Mouse (Mus musculus) ES-E14 (cell line): ENCODE results near the gene Rnaseh1. TPM values are rescaled to one million over a fixed set of nuclear protein-coding genes. Genes with fewer than 3 reads are reported as not detected.

Source experiments
- DNase-seq: peaks from one replicate; pipeline ENCODE4 v3.0.0-alpha.2; 2013; ENCODE audit warnings: low read depth, low spot score
- H3K27ac ChIP-seq: 2 replicates; pipeline ENCODE4 v1.5.1; 2012; ENCODE audit warnings: low read depth, mild to moderate bottlenecking, low read length, moderate library complexity, mixed read lengths; ENCODE audit not compliant: poor library complexity, insufficient read depth, severe bottlenecking
- H3K36me3 ChIP-seq: 2 replicates; pipeline ENCODE4 v1.6.1; 2012; ENCODE audit warnings: mild to moderate bottlenecking, low read length, moderate library complexity, mixed read lengths; ENCODE audit not compliant: control insufficient read depth, poor library complexity, insufficient read depth, severe bottlenecking
- H3K4me1 ChIP-seq, 2 experiments: fragments of 150-350 bp in 1 of 2; sonication (generic) in 1 of 2; 2 replicates each; pipeline ENCODE4 v1.6.1; 2012; ENCODE audit warnings: low read length in 2 of 2, mild to moderate bottlenecking in 1 of 2, mixed read lengths in 1 of 2; ENCODE audit not compliant: control insufficient read depth in 2 of 2, insufficient read depth in 2 of 2, poor library complexity in 1 of 2
- H3K4me3 ChIP-seq, 2 experiments: fragments of 150-350 bp in 1 of 2; sonication (generic) in 1 of 2; 2 replicates each; pipeline ENCODE4 v1.5.1; 2012; ENCODE audit warnings: low read length in 2 of 2, low read depth in 1 of 2, mild to moderate bottlenecking in 1 of 2, mixed read lengths in 1 of 2; ENCODE audit not compliant: insufficient read depth in 1 of 2, poor library complexity in 1 of 2, severe bottlenecking in 1 of 2
- H3K9ac ChIP-seq: 2 replicates; pipeline ENCODE4 v1.6.1; 2012; ENCODE audit warnings: low read depth, mild to moderate bottlenecking, low read length, mixed read lengths; ENCODE audit not compliant: poor library complexity, insufficient read depth, severe bottlenecking
- H3K9me3 ChIP-seq: fragments of 150-350 bp; sonication (generic); 2 replicates; pipeline ENCODE4 v1.6.1; 2012; ENCODE audit warnings: low read depth, mild to moderate bottlenecking, low read length; ENCODE audit not compliant: control insufficient read depth, insufficient read depth
- CHD2 ChIP-seq: IDR thresholded peaks from 2 replicates; pipeline ENCODE4 v1.6.1; 2014; ENCODE audit warnings: mild to moderate bottlenecking, low read depth, low read length, inconsistent platforms
- HCFC1 ChIP-seq: IDR thresholded peaks from 2 replicates; pipeline ENCODE4 v1.6.1; 2012; ENCODE audit warnings: low read length, inconsistent platforms, borderline replicate concordance; ENCODE audit not compliant: insufficient read depth
- MAFK ChIP-seq: IDR thresholded peaks from 2 replicates; pipeline ENCODE4 v1.6.1; 2014; ENCODE audit warnings: mild to moderate bottlenecking, low read depth, low read length, inconsistent platforms; ENCODE audit not compliant: insufficient read depth
- ZC3H11A ChIP-seq: IDR thresholded peaks from 2 replicates; pipeline ENCODE4 v1.6.1; 2012; ENCODE audit warnings: low read depth, mild to moderate bottlenecking, inconsistent platforms, low read length, borderline replicate concordance
- ZNF384 ChIP-seq: IDR thresholded peaks from 2 replicates; pipeline ENCODE4 v1.6.1; 2012; ENCODE audit warnings: low read depth, low read length, inconsistent platforms
- in situ Hi-C, 2 experiments: fragments of 600-800 bp; cut with MboI; formaldehyde crosslinking; loops; one replicate each; pipeline ENCODE4 v1.15.1; 2025; ENCODE audit warnings: low sequenced_read_pairs in 2 of 2, inconsistent platforms in 1 of 2; ENCODE audit not compliant: unreplicated experiment in 2 of 2
- total RNA-seq: library from RNA; depleted of rRNA; stranded (reverse); fragments of 300-350 nt; gene quantifications from 2 replicates; pipeline ENCODE4 v1.2.3, GENCODE M21; 2012

The Rnaseh1 gene
- total RNA-seq, 1 experiment = 29.5 TPM

DNA sequence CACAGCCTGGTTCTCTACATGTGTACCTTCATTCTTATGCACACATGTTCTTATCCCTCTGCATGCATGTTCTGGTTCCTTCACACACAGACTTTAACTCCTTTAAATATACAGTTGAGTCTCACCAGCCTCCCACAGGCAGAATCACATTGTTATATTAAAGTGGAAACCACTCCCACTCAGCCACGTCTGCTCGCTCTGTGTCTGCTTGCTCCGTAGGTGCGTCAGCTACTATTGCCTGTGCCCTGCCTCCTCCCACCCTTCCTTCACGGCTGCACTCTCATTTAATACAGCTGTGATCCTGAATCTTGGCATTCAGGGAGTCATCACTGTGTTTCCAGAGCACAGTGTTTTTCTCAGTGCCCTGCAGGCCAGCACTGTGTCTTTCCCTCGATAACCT, 37.0 kb upstream of the Rnaseh1 start:
- no peaks in the 10 kb centered on the region for H3K9me3 ChIP-seq
- no peak for DNase-seq
- H3K4me1 ChIP-seq = peaks cover 0 to 3% of the 10 kb centered on the region in 2 experiments; a peak in 1 of 4 replicates
- no peaks in the 10 kb centered on the region for H3K36me3 ChIP-seq
- TF ChIP-seq ZC3H11A = no peak
- TF ChIP-seq ZNF384 = no peak
- TF ChIP-seq HCFC1 = no peak
- no peak for TF ChIP-seq CHD2
- no peak for TF ChIP-seq MAFK
- H3K9ac ChIP-seq = no peak overlapping the region
- H3K27ac ChIP-seq = no peak overlapping the region
- in situ Hi-C loops = no loop called here
- no peak overlapping the region for H3K4me3 ChIP-seq

DNA sequence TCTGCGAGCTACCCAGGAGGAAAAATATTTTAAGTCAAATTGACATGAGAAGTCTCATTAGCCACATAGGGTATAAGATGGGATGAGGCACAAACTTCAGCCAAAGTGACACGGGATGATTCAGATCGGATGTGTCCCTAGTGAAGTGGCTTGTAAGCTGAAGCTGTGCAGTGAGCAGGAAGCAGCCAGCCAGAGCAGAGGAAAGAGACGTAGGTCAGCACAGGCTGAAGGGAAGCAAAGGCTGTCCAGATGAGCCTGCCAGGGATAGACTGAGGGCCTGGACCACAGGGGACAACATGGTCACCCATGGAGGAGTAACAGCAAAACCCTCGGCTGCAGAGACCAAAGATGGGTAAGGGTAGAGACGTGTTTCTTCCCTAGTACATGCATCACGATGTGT, 35.0 kb upstream of the Rnaseh1 start:
- Histone ChIP-seq H3K36me3 (no peaks in the 10 kb centered on the region), H3K4me1 (no peaks in the 10 kb centered on the region), H3K4me3 (no peak overlapping the region), H3K27ac (no peak overlapping the region), H3K9me3 (no peaks in the 10 kb centered on the region), H3K9ac (no peak overlapping the region)
- in situ Hi-C loops = no loop called here
- no peak for DNase-seq
- no peak for TF ChIP-seq ZNF384
- no peak for TF ChIP-seq ZC3H11A
- no peak for TF ChIP-seq CHD2
- TF ChIP-seq HCFC1 = no peak
- TF ChIP-seq MAFK = no peak

DNA sequence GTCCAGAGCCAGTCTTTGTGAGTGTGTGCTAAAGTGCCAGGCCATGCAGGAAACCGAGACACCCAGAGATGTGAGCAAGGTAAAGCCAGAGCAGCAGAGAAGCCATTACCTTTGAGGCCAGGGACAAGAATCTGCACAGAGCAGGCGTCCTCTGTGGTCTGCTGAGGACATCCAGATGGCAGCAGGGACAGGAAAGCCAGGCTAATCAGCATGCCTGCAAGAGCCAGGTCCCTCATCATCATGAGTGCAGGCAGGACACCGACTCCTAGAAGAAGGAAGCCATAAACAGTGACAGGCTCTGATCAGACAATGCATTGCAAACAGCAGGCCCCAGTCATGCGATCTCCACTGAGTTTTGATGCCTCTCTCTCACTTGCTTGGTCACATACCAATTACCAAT, 32.1 kb upstream of the Rnaseh1 start:
- H3K4me3 ChIP-seq = no peak overlapping the region
- in situ Hi-C loops = no loop called here
- no peak overlapping the region for H3K27ac ChIP-seq

DNA sequence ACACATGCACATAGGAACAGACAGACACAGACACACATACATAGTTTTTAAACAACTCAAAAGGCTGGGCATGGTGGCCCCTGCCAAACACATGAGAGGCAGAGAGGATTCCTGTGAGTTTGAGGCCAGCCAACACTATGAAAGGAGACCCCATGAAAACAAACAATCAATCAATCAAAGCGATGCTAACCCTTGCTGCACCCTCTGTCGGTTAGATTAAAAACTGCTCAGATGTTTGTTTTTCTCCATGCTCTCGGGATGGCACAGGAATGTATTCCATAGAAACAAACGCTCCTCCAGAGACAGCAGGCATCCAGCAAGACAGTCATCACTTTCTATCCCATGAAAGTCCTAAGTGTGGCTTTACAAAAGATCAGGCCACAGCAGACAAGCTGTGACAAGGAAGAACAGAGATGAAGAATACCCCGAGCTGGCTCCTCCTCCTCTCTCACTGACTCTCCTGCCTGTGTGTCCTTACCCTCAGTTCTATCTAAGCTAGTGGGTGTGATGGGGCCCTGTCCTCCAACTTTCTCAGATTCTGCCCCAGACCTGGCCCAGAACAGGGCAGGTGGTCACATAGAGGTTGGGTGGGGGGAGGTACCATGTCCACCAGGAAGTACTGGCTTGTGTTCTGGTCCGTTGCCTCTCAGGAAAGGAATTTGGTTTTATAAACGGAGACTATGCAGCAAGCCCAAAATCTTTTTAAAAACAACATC, 27.8 kb upstream of the Rnaseh1 start:
- Histone ChIP-seq H3K27ac (no peak overlapping the region), H3K4me3 (no peak overlapping the region), H3K9ac (no peak overlapping the region), H3K36me3 (no peaks in the 10 kb centered on the region), H3K4me1 (no peaks in the 10 kb centered on the region), H3K9me3 (no peaks in the 10 kb centered on the region)
- no peak for DNase-seq
- in situ Hi-C loops = no loop called here
- TF ChIP-seq MAFK (no peak), ZNF384 (no peak), ZC3H11A (no peak), CHD2 (no peak), HCFC1 (no peak)

More for the DNA sequence above, 32.1 kb upstream of the Rnaseh1 start:
- Histone ChIP-seq H3K9ac (no peak overlapping the region), H3K9me3 (no peaks in the 10 kb centered on the region), H3K4me1 (no peaks in the 10 kb centered on the region), H3K36me3 (no peaks in the 10 kb centered on the region)
- DNase-seq = no peak
- TF ChIP-seq MAFK (no peak), HCFC1 (no peak), ZNF384 (no peak), CHD2 (no peak), ZC3H11A (no peak)

DNA sequence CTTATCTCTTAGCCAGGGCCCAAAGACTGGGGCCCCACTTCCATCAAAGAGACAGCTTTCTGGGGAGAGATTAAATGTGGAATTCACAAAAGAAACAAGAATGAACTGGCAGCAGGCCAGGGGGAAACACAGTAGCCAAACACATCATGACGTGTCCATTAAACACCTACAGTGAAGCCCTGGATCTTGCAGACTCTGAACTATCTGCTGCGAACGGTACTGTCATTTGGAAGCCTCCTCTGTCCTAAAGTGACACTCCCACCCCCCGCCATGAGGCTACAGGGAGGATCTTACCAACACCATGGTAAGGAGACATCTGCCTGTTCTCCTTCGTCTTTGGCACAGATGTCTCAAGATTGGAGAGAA, 27.3 kb upstream of the Rnaseh1 start:
- Histone ChIP-seq H3K4me1 (no peaks in the 10 kb centered on the region), H3K4me3 (no peak overlapping the region), H3K9me3 (no peaks in the 10 kb centered on the region), H3K9ac (no peak overlapping the region), H3K36me3 (no peaks in the 10 kb centered on the region), H3K27ac (no peak overlapping the region)
- DNase-seq = no peak
- in situ Hi-C loops = no loop called here
- no peak for TF ChIP-seq ZNF384
- no peak for TF ChIP-seq MAFK
- TF ChIP-seq CHD2 = no peak
- no peak for TF ChIP-seq HCFC1
- TF ChIP-seq ZC3H11A = no peak
